Mouse (Mus musculus) right cerebral cortex, postnatal 25 days (tissue): ENCODE results near the gene Hmgn3.

ENCODE experiments used
- DNase-seq: peaks from one replicate; pipeline ENCODE4 v3.0.0; 2022

Gene Hmgn3

DNA sequence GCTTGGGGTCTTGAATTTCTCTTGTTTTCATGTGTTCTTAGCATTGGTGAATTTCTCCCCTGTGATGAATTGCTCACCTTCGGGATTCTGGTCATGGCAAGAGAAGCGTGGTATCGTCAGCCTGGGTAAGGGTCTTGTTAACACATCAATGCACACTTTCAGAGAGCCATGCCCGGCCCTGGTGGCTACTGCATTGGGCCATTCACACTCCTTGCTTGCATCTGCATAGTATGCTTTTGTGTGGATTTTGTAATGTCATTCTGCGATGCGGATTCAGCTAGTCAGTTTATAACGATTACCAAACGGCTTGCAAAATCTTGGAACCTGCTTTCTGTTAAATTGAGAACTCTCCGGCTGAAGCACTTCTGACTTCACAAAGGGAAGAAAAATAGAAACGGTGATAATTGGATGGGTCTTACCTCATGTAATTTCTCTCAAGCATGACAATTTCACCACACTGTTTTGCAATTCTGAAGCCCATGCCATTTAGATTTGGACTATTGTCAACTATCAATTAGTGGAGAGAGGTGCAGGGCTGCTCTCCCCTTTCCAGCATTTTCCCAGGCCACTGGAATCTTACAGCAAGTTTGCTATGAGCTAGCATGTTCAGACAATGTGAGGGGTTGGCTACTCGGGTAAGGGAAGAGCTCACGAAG, 47.7 kb downstream of the Hmgn3 start:
- DNase-seq = no peak

GRCm38 (mm10) chr9:83097816-83098215, 48.7 kb downstream of the Hmgn3 start:
- no peak for DNase-seq

GRCm38 (mm10) chr9:83094649-83095336, 51.7 kb downstream of the Hmgn3 start:
- DNase-seq = no peak

GRCm38 (mm10) chr9:83083790-83084469, 62.6 kb downstream of the Hmgn3 start:
- DNase-seq = no peak

DNA sequence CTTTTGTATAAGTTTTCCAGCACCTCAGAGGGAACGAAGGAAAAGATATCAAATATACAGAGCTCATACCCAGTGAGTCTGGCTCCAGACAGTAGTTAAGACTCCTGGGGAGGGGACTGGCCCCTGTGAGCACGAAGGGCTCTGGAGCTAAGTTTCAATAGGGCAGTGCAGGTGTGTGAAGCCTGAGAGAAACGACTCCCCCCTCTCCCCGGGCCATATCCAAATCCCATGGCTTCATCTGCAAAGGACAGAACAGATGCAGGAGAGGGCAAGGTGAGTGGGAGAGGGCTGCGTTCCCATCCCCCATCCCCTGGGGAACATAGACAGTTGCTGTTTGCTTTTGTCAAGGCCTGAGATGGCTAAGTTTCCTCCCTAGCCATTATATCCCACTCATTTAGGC, 63.4 kb downstream of the Hmgn3 start:
- DNase-seq = no peak

DNA sequence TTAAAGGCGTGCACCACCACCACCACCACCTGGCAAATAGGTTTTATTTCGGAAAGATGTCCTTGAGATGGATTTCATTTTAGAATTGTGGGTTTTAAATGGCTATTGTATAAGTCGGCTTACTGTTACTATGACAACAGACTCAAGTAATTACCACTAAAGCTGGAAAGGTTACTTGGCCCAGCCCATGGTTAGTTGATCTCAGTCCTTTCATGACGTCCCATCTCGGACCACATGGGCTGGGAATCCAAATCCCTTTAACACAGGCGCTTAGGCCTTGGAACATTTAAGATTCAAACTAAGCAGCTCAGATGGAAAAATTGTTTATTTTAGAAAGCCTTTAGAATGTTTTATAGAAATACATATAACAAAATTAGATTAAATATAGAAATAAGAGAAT, 64.2 kb downstream of the Hmgn3 start:
- no peak for DNase-seq

GRCm38 (mm10) chr9:83079724-83080123, 66.8 kb downstream of the Hmgn3 start:
- DNase-seq = no peak

GRCm38 (mm10) chr9:83068246-83068645, 78.2 kb downstream of the Hmgn3 start:
- no peak for DNase-seq

GRCm38 (mm10) chr9:83061289-83061688, 85.2 kb downstream of the Hmgn3 start:
- no peak for DNase-seq
